Mouse (Mus musculus): ENCODE measurements at regions not wholly inside any gene's neighbourhood (a gene's known extent, or its start where the extent isn't known, plus 50 kb on each side); places are given as distances from the start of the nearest gene placed in this dataset.

- no peak for ATAC-seq (ENCODE audit: low read depth)
- H3K4me3 ChIP-seq (ENCODE audit: low read length): no peak overlapping the region
- no peak overlapping the region for H3K27ac ChIP-seq (ENCODE audit: low read length)
- WGBS: 78% methylated on average over 4 of the region's 4 CpGs
- no peaks in the 10 kb centered on the region for H3K36me3 ChIP-seq (ENCODE audit: control insufficient read depth, insufficient read depth, low read length)
- H3K9me3 ChIP-seq (ENCODE audit: control insufficient read depth, low read length): no peaks in the 10 kb centered on the region
- H3K9ac ChIP-seq (ENCODE audit: low read length): no peak overlapping the region
- H3K27me3 ChIP-seq (ENCODE audit: control insufficient read depth, insufficient read depth, low read depth, low read length): no peaks in the 10 kb centered on the region
- no peaks in the 10 kb centered on the region for H3K4me1 ChIP-seq (replicated peaks; ENCODE audit: control insufficient read depth, insufficient read depth, low read length)
- H3K4me2 ChIP-seq (ENCODE audit: low read depth, low read length): no peak overlapping the region
These were observed 284.7 kb downstream of the Cdh11 start for GRCm38 (mm10) chr8:102500751-102501150.

DNA sequence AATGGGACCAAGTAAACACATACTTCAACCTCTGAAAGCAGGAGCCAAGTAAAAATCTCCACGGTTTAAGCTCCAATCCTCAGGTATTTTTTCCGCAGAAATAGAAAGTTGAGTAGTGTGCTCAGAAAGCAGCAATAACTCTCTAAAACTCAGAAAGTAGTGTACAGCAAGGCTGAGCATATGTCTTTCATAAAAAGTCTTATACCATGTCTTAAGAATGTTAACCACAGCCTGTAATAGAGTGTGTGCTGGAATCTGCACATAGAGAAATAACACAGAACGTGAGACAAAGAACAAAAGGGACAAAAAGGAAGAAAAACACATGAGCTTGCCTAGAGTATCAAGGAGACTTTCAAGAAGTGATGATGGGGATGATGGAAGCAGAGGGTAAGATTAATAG, 285.2 kb downstream of the Cdh11 start:
- Histone ChIP-seq H3K27me3 (ENCODE audit: control insufficient read depth, insufficient read depth, low read depth, low read length) (no peaks in the 10 kb centered on the region), H3K4me3 (ENCODE audit: low read length) (no peak overlapping the region), H3K9me3 (ENCODE audit: control insufficient read depth, low read length) (no peaks in the 10 kb centered on the region), H3K9ac (ENCODE audit: low read length) (no peak overlapping the region), H3K4me2 (ENCODE audit: low read depth, low read length) (no peak overlapping the region), H3K27ac (ENCODE audit: low read length) (no peak overlapping the region), H3K4me1 (replicated peaks; ENCODE audit: control insufficient read depth, insufficient read depth, low read length) (no peaks in the 10 kb centered on the region), H3K36me3 (ENCODE audit: control insufficient read depth, insufficient read depth, low read length) (no peaks in the 10 kb centered on the region)
- WGBS: 84% methylated on average over 3 of the region's 3 CpGs
- no peak for ATAC-seq (ENCODE audit: low read depth)

GRCm38 (mm10) chr8:102499091-102499490, 286.4 kb downstream of the Cdh11 start:
- H3K27ac ChIP-seq (ENCODE audit: low read length): no peak overlapping the region
- no peaks in the 10 kb centered on the region for H3K9me3 ChIP-seq (ENCODE audit: control insufficient read depth, low read length)
- H3K9ac ChIP-seq (ENCODE audit: low read length): no peak overlapping the region
- H3K4me2 ChIP-seq (ENCODE audit: low read depth, low read length): no peak overlapping the region
- H3K27me3 ChIP-seq (ENCODE audit: control insufficient read depth, insufficient read depth, low read depth, low read length): no peaks in the 10 kb centered on the region
- H3K4me3 ChIP-seq (ENCODE audit: low read length): no peak overlapping the region
- ATAC-seq (ENCODE audit: low read depth): no peak
- 71% methylated on average over 4 of the region's 4 CpGs for WGBS
- H3K36me3 ChIP-seq (ENCODE audit: control insufficient read depth, insufficient read depth, low read length): no peaks in the 10 kb centered on the region
- no peaks in the 10 kb centered on the region for H3K4me1 ChIP-seq (replicated peaks; ENCODE audit: control insufficient read depth, insufficient read depth, low read length)

GRCm38 (mm10) chr8:102497160-102497559, 288.3 kb downstream of the Cdh11 start:
- ATAC-seq (ENCODE audit: low read depth): no peak
- Histone ChIP-seq H3K27me3 (ENCODE audit: control insufficient read depth, insufficient read depth, low read depth, low read length) (no peaks in the 10 kb centered on the region), H3K4me3 (ENCODE audit: low read length) (no peak overlapping the region)

GRCm38 (mm10) chr8:102496698-102497097, 288.7 kb downstream of the Cdh11 start:
- ATAC-seq (ENCODE audit: low read depth): peak; percentile 61; the same call in 1 of the 2 replicates
- Histone ChIP-seq H3K36me3 (ENCODE audit: control insufficient read depth, insufficient read depth, low read length) (no peaks in the 10 kb centered on the region), H3K27me3 (ENCODE audit: control insufficient read depth, insufficient read depth, low read depth, low read length) (no peaks in the 10 kb centered on the region), H3K4me1 (replicated peaks; ENCODE audit: control insufficient read depth, insufficient read depth, low read length) (no peaks in the 10 kb centered on the region), H3K9ac (ENCODE audit: low read length) (no peak overlapping the region), H3K27ac (ENCODE audit: low read length) (no peak overlapping the region), H3K4me3 (ENCODE audit: low read length) (no peak overlapping the region), H3K9me3 (ENCODE audit: control insufficient read depth, low read length) (no peaks in the 10 kb centered on the region), H3K4me2 (ENCODE audit: low read depth, low read length) (no peak overlapping the region)

More at GRCm38 (mm10) chr8:102497160-102497559, 288.3 kb downstream of the Cdh11 start:
- H3K9me3 ChIP-seq (ENCODE audit: control insufficient read depth, low read length): no peaks in the 10 kb centered on the region
- no peaks in the 10 kb centered on the region for H3K4me1 ChIP-seq (replicated peaks; ENCODE audit: control insufficient read depth, insufficient read depth, low read length)
- H3K4me2 ChIP-seq (ENCODE audit: low read depth, low read length): no peak overlapping the region
- H3K9ac ChIP-seq (ENCODE audit: low read length): no peak overlapping the region
- H3K27ac ChIP-seq (ENCODE audit: low read length): no peak overlapping the region
- WGBS: 61% methylated on average over 5 of the region's 5 CpGs
- no peaks in the 10 kb centered on the region for H3K36me3 ChIP-seq (ENCODE audit: control insufficient read depth, insufficient read depth, low read length)

GRCm38 (mm10) chr8:102496021-102496420, 289.4 kb downstream of the Cdh11 start:
- no peak overlapping the region for H3K4me2 ChIP-seq (ENCODE audit: low read depth, low read length)
- H3K27ac ChIP-seq (ENCODE audit: low read length): no peak overlapping the region
- peak; percentile 61; the same call in 1 of the 2 replicates for ATAC-seq (ENCODE audit: low read depth)
- WGBS: 38% methylated on average over 1 of the region's 1 CpGs
- no peaks in the 10 kb centered on the region for H3K4me1 ChIP-seq (replicated peaks; ENCODE audit: control insufficient read depth, insufficient read depth, low read length)
- no peak overlapping the region for H3K9ac ChIP-seq (ENCODE audit: low read length)
- no peaks in the 10 kb centered on the region for H3K36me3 ChIP-seq (ENCODE audit: control insufficient read depth, insufficient read depth, low read length)
- H3K9me3 ChIP-seq (ENCODE audit: control insufficient read depth, low read length): no peaks in the 10 kb centered on the region
- no peak overlapping the region for H3K4me3 ChIP-seq (ENCODE audit: low read length)
- no peaks in the 10 kb centered on the region for H3K27me3 ChIP-seq (ENCODE audit: control insufficient read depth, insufficient read depth, low read depth, low read length)

DNA sequence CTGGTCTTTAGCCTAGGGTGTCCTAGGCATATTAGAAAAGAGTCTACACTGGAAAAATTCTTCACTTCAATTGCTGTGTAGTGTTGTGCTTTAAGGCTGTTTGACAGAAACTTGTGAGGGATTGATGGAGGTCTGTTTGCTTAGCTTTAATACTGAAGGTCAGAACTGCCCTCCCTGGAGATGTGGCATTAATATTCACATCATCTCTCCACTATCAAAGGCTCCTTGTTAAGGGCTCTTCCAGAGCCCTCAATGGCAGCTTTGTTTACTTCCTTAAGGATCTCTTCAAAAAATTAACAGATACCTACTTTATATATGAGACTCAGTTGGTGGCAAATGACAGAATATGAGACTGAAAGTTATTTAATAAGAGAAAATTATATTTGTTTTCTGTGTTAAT, 294.4 kb downstream of the Cdh11 start:
- H3K9ac ChIP-seq (ENCODE audit: low read length): no peak overlapping the region
- no peak for ATAC-seq (ENCODE audit: low read depth)

DNA sequence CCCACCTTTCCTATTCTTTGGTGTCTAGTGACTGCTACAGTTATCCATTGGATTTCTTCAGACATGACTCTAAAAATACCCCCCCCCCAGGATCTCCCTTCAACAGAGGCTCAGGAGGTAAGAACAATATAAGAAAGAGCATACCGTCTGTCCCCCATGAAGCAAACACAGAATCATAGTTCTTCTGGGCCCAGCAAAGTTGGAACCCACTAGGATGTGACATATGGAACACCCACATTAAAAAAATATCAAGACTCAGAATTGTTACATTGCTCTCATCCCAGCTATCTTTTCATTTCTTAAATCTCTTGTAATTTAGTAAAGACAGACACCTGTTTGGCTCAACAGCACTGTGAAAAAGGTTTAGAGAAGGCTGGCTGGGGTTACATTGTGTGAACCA, 297.2 kb downstream of the Cdh11 start:
- no peak overlapping the region for H3K4me2 ChIP-seq (ENCODE audit: low read depth, low read length)
- H3K27ac ChIP-seq (ENCODE audit: low read length): no peak overlapping the region
- ATAC-seq (ENCODE audit: low read depth): no peak
- no peak overlapping the region for H3K4me3 ChIP-seq (ENCODE audit: low read length)
- H3K4me1 ChIP-seq (replicated peaks; ENCODE audit: control insufficient read depth, insufficient read depth, low read length): no peaks in the 10 kb centered on the region
- 96% methylated on average over 1 of the region's 1 CpGs for WGBS
- no peaks in the 10 kb centered on the region for H3K27me3 ChIP-seq (ENCODE audit: control insufficient read depth, insufficient read depth, low read depth, low read length)
- H3K36me3 ChIP-seq (ENCODE audit: control insufficient read depth, insufficient read depth, low read length): no peaks in the 10 kb centered on the region
- H3K9me3 ChIP-seq (ENCODE audit: control insufficient read depth, low read length): no peaks in the 10 kb centered on the region
- H3K9ac ChIP-seq (ENCODE audit: low read length): no peak overlapping the region

More for the DNA sequence above, 294.4 kb downstream of the Cdh11 start:
- no peak overlapping the region for H3K27ac ChIP-seq (ENCODE audit: low read length)
- no peaks in the 10 kb centered on the region for H3K36me3 ChIP-seq (ENCODE audit: control insufficient read depth, insufficient read depth, low read length)
- H3K27me3 ChIP-seq (ENCODE audit: control insufficient read depth, insufficient read depth, low read depth, low read length): no peaks in the 10 kb centered on the region
- H3K9me3 ChIP-seq (ENCODE audit: control insufficient read depth, low read length): no peaks in the 10 kb centered on the region
- H3K4me2 ChIP-seq (ENCODE audit: low read depth, low read length): no peak overlapping the region
- H3K4me1 ChIP-seq (replicated peaks; ENCODE audit: control insufficient read depth, insufficient read depth, low read length): no peaks in the 10 kb centered on the region
- H3K4me3 ChIP-seq (ENCODE audit: low read length): no peak overlapping the region

- Histone ChIP-seq H3K4me2 (ENCODE audit: low read depth, low read length) (no peak overlapping the region), H3K36me3 (ENCODE audit: control insufficient read depth, insufficient read depth, low read length) (no peaks in the 10 kb centered on the region), H3K27me3 (ENCODE audit: control insufficient read depth, insufficient read depth, low read depth, low read length) (no peaks in the 10 kb centered on the region), H3K4me1 (replicated peaks; ENCODE audit: control insufficient read depth, insufficient read depth, low read length) (no peaks in the 10 kb centered on the region), H3K9ac (ENCODE audit: low read length) (no peak overlapping the region), H3K4me3 (ENCODE audit: low read length) (no peak overlapping the region), H3K9me3 (ENCODE audit: control insufficient read depth, low read length) (no peaks in the 10 kb centered on the region), H3K27ac (ENCODE audit: low read length) (no peak overlapping the region)
- no peak for ATAC-seq (ENCODE audit: low read depth)
- WGBS: 75% methylated on average over 6 of the region's 6 CpGs
These were observed 297.6 kb downstream of the Cdh11 start for GRCm38 (mm10) chr8:102487796-102488195.

GRCm38 (mm10) chr8:102475166-102475802, 310.2 kb downstream of the Cdh11 start:
- no peak overlapping the region for H3K9ac ChIP-seq (ENCODE audit: low read length)
- H3K4me3 ChIP-seq (ENCODE audit: low read length): no peak overlapping the region
- H3K27me3 ChIP-seq (ENCODE audit: control insufficient read depth, insufficient read depth, low read depth, low read length): no peaks in the 10 kb centered on the region
- no peak overlapping the region for H3K27ac ChIP-seq (ENCODE audit: low read length)
- no peaks in the 10 kb centered on the region for H3K36me3 ChIP-seq (ENCODE audit: control insufficient read depth, insufficient read depth, low read length)
- no peak overlapping the region for H3K4me2 ChIP-seq (ENCODE audit: low read depth, low read length)
- H3K9me3 ChIP-seq (ENCODE audit: control insufficient read depth, low read length): no peaks in the 10 kb centered on the region
- no peaks in the 10 kb centered on the region for H3K4me1 ChIP-seq (replicated peaks; ENCODE audit: control insufficient read depth, insufficient read depth, low read length)
- 84% methylated on average over 12 of the region's 12 CpGs for WGBS
- no peak for ATAC-seq (ENCODE audit: low read depth)

Data from lung, embryonic 16.5 days (tissue).